Mouse (Mus musculus) liver, embryonic 14.5 days (tissue): ENCODE measurements at regions not wholly inside any gene's neighbourhood (a gene's known extent, or its start where the extent isn't known, plus 50 kb on each side); places are given as distances from the start of the nearest gene placed in this dataset.

ENCODE experiments used
- ATAC-seq: fragments of 200-750 bp; cut with Nextera tagmentation; 2 replicates; pipeline ENCODE4 v1.8.0; 2017; ENCODE audit warnings: moderate number of reproducible peaks, mild to moderate bottlenecking, moderate library complexity; ENCODE audit not compliant: insufficient read depth
- DNase-seq, 3 experiments: peaks; one replicate each; pipeline ENCODE4 v3.0.0-alpha.2; 2012 to 2013; ENCODE audit warnings: low read depth in 3 of 3, low spot score in 3 of 3
- H3K27ac ChIP-seq: fragments of 300-500 bp; sonication (generic); 2 replicates; pipeline ENCODE4 v1.5.1; 2014; ENCODE audit warnings: moderate library complexity, mild to moderate bottlenecking, control low read depth, inconsistent platforms
- H3K27me3 ChIP-seq: fragments of 300-500 bp; sonication (generic); 2 replicates; pipeline ENCODE4 v1.6.1; 2014; ENCODE audit warnings: mild to moderate bottlenecking, low read length, moderate library complexity; ENCODE audit not compliant: control insufficient read depth, insufficient read depth
- H3K36me3 ChIP-seq: fragments of 300-500 bp; sonication (generic); replicated peaks from 2 replicates; pipeline ENCODE4 v1.6.1; 2014; ENCODE audit warnings: low read depth; ENCODE audit not compliant: control insufficient read depth, insufficient read depth
- H3K4me1 ChIP-seq, 2 experiments: fragments of 200-500 bp in 1 of 2; fragments of 300-500 bp in 1 of 2; sonication (generic) in 1 of 2; replicated peaks; 2 replicates each; pipeline ENCODE4 v1.6.1; 2012 to 2014; ENCODE audit warnings: antibody characterized with exemption in 1 of 2, inconsistent platforms in 1 of 2, low read length in 1 of 2; ENCODE audit not compliant: control insufficient read depth in 2 of 2, insufficient read depth in 2 of 2
- H3K4me2 ChIP-seq: fragments of 300-500 bp; sonication (generic); 2 replicates; pipeline ENCODE4 v1.6.1; 2014; ENCODE audit warnings: low read depth, mild to moderate bottlenecking, control low read depth, moderate library complexity
- H3K4me3 ChIP-seq, 2 experiments: fragments of 200-500 bp in 1 of 2; fragments of 300-500 bp in 1 of 2; sonication (generic) in 1 of 2; 2 replicates each; pipeline ENCODE4 v1.5.1; 2012 to 2014; ENCODE audit warnings: low read depth in 2 of 2, low read length in 2 of 2, mild to moderate bottlenecking in 2 of 2, control low read depth in 1 of 2, inconsistent platforms in 1 of 2, moderate library complexity in 1 of 2; ENCODE audit not compliant: insufficient read depth in 1 of 2
- H3K9ac ChIP-seq: fragments of 300-500 bp; sonication (generic); replicated peaks from 2 replicates; pipeline ENCODE4 v1.6.1; 2014; ENCODE audit warnings: mild to moderate bottlenecking, control low read depth, moderate library complexity
- H3K9me3 ChIP-seq: fragments of 300-500 bp; sonication (generic); 2 replicates; pipeline ENCODE4 v1.6.1; 2016; ENCODE audit warnings: low read length, mixed read lengths; ENCODE audit not compliant: control insufficient read depth
- CTCF ChIP-seq: IDR thresholded peaks from 2 replicates; pipeline ENCODE4 v1.5.1; 2016; ENCODE audit warnings: antibody characterized with exemption, low read depth, control low read depth
- EP300 ChIP-seq: IDR thresholded peaks from 2 replicates; pipeline ENCODE4 v1.6.1; 2016; ENCODE audit warnings: antibody characterized with exemption, low read depth
- WGBS: fragments of 180-500 bp; shearing (Covaris S2); extraction: QIAGEN DNeasy Blood & Tissue Kit; methylation state at CpG from one replicate; pipeline ENCODE4 v1.1.7; 2014; ENCODE audit not compliant: insufficient replicate concordance; 5-methylcytosine and 5-hydroxymethylcytosine counted together

- Histone ChIP-seq H3K27me3 (no peaks in the 10 kb centered on the region), H3K9ac (no peak overlapping the region), H3K36me3 (no peaks in the 10 kb centered on the region), H3K4me2 (no peak overlapping the region), H3K27ac (no peak overlapping the region), H3K4me1 (no peaks in the 10 kb centered on the region), H3K9me3 (no peaks in the 10 kb centered on the region), H3K4me3 (no peak overlapping the region)
- DNase-seq (no peak), ATAC-seq (no peak)
- TF ChIP-seq EP300 (no peak), CTCF (no peak)
- WGBS: 66% methylated on average over 5 of the region's 5 CpGs
These were observed 378.1 kb downstream of the Matn1 start for GRCm38 (mm10) chr4:131322323-131322722.

- H3K4me2 ChIP-seq: no peak overlapping the region
- H3K27ac ChIP-seq: no peak overlapping the region
- no peak for DNase-seq
- H3K4me1 ChIP-seq: no peaks in the 10 kb centered on the region
- H3K9ac ChIP-seq: no peak overlapping the region
- no peaks in the 10 kb centered on the region for H3K27me3 ChIP-seq
- H3K4me3 ChIP-seq: no peak overlapping the region
- H3K9me3 ChIP-seq: no peaks in the 10 kb centered on the region
- H3K36me3 ChIP-seq: no peaks in the 10 kb centered on the region
- no peak for ATAC-seq
- WGBS: 57% methylated on average over 3 of the region's 3 CpGs
- no peak for TF ChIP-seq CTCF
- no peak for TF ChIP-seq EP300
These were observed 380.3 kb downstream of the Matn1 start for GRCm38 (mm10) chr4:131324486-131324885.

GRCm38 (mm10) chr4:131325200-131325599 lies 381.0 kb downstream of the Matn1 start:
- no peaks in the 10 kb centered on the region for H3K9me3 ChIP-seq
- 46% methylated on average over 11 of the region's 11 CpGs for WGBS
- no peak overlapping the region for H3K4me3 ChIP-seq
- ATAC-seq (no peak), DNase-seq (no peak)
- H3K36me3 ChIP-seq: no peaks in the 10 kb centered on the region
- TF ChIP-seq EP300 (no peak), CTCF (no peak)
- H3K27ac ChIP-seq: no peak overlapping the region
- no peak overlapping the region for H3K4me2 ChIP-seq
- no peaks in the 10 kb centered on the region for H3K27me3 ChIP-seq
- H3K4me1 ChIP-seq: no peaks in the 10 kb centered on the region
- no peak overlapping the region for H3K9ac ChIP-seq

- H3K4me3 ChIP-seq: no peak overlapping the region
- H3K27me3 ChIP-seq: no peaks in the 10 kb centered on the region
- H3K36me3 ChIP-seq: no peaks in the 10 kb centered on the region
- no peak overlapping the region for H3K4me2 ChIP-seq
- 68% methylated on average over 3 of the region's 3 CpGs for WGBS
- TF ChIP-seq EP300 (no peak), CTCF (no peak)
- DNase-seq (no peak), ATAC-seq (no peak)
- H3K4me1 ChIP-seq: no peaks in the 10 kb centered on the region
- no peaks in the 10 kb centered on the region for H3K9me3 ChIP-seq
- H3K9ac ChIP-seq: no peak overlapping the region
- H3K27ac ChIP-seq: no peak overlapping the region
These were observed 381.4 kb downstream of the Matn1 start for GRCm38 (mm10) chr4:131325609-131326008.

- TF ChIP-seq CTCF (no peak), EP300 (no peak)
- Histone ChIP-seq H3K4me3 (no peak overlapping the region), H3K36me3 (no peaks in the 10 kb centered on the region), H3K27me3 (no peaks in the 10 kb centered on the region), H3K27ac (no peak overlapping the region), H3K4me1 (no peaks in the 10 kb centered on the region), H3K9me3 (no peaks in the 10 kb centered on the region), H3K4me2 (no peak overlapping the region), H3K9ac (no peak overlapping the region)
- DNase-seq (no peak), ATAC-seq (no peak)
- WGBS: 44% methylated on average over 5 of the region's 5 CpGs
These were observed 385.2 kb downstream of the Matn1 start for GRCm38 (mm10) chr4:131329398-131329797.

- H3K4me2 ChIP-seq: no peak overlapping the region
- H3K27ac ChIP-seq: no peak overlapping the region
- ATAC-seq: no peak
- H3K4me3 ChIP-seq: no peak overlapping the region
- no peak for TF ChIP-seq EP300
- no peak for TF ChIP-seq CTCF
- 59% methylated on average over 4 of the region's 4 CpGs for WGBS
- H3K27me3 ChIP-seq: no peaks in the 10 kb centered on the region
- H3K36me3 ChIP-seq: no peaks in the 10 kb centered on the region
- H3K4me1 ChIP-seq: no peaks in the 10 kb centered on the region
- DNase-seq: no peak
- H3K9me3 ChIP-seq: no peaks in the 10 kb centered on the region
- no peak overlapping the region for H3K9ac ChIP-seq
These were observed 387.5 kb downstream of the Matn1 start for GRCm38 (mm10) chr4:131331646-131332045.
